Mouse (Mus musculus) hindbrain, embryonic 13.5 days (tissue): ENCODE measurements around the gene Mcu. TPM values are rescaled to one million over a fixed set of nuclear protein-coding genes. Genes with fewer than 3 reads are reported as not detected.

Experiments used
- ATAC-seq: fragments of 200-750 bp; cut with Nextera tagmentation; 2 replicates; pipeline ENCODE4 v1.8.0; 2017; ENCODE audit warnings: moderate TSS enrichment; ENCODE audit not compliant: low FRiP score
- H3K27ac ChIP-seq: fragments of 300-500 bp; sonication (generic); 2 replicates; pipeline ENCODE4 v1.5.1; 2015; ENCODE audit warnings: inconsistent platforms, mild to moderate bottlenecking, moderate library complexity
- H3K27me3 ChIP-seq: fragments of 300-500 bp; sonication (generic); 2 replicates; pipeline ENCODE4 v1.6.1; 2015; ENCODE audit warnings: mild to moderate bottlenecking, inconsistent platforms
- H3K36me3 ChIP-seq: fragments of 300-500 bp; sonication (generic); 2 replicates; pipeline ENCODE4 v1.6.1; 2015; ENCODE audit warnings: mild to moderate bottlenecking, inconsistent platforms
- H3K4me1 ChIP-seq: fragments of 300-500 bp; sonication (generic); replicated peaks from 2 replicates; pipeline ENCODE4 v1.6.1; 2015; ENCODE audit warnings: inconsistent platforms
- H3K4me2 ChIP-seq: fragments of 300-500 bp; sonication (generic); 2 replicates; pipeline ENCODE4 v1.6.1; 2015; ENCODE audit warnings: inconsistent platforms, mild to moderate bottlenecking, moderate library complexity
- H3K4me3 ChIP-seq: fragments of 300-500 bp; sonication (generic); 2 replicates; pipeline ENCODE4 v1.5.1; 2015; ENCODE audit warnings: mild to moderate bottlenecking, inconsistent platforms
- H3K9ac ChIP-seq: fragments of 300-500 bp; sonication (generic); 2 replicates; pipeline ENCODE4 v1.6.1; 2015; ENCODE audit warnings: mild to moderate bottlenecking, inconsistent platforms
- H3K9me3 ChIP-seq: fragments of 300-500 bp; sonication (generic); 2 replicates; pipeline ENCODE4 v1.6.1; 2016; ENCODE audit warnings: inconsistent platforms
- WGBS: fragments of 180-500 bp; shearing (Covaris S2); methylation state at CpG from one replicate; pipeline ENCODE4 v1.1.7; 2015; 5-methylcytosine and 5-hydroxymethylcytosine counted together
- polyA plus RNA-seq: library from polyadenylated mRNA; unstranded; fragments of >200 nt; fragmentation: Nextera tagmentation; extraction: Ambion mirVana; gene quantifications from 2 replicates; pipeline ENCODE4 v1.2.1, GENCODE M21; 2015

Mcu gene
- polyA plus RNA-seq, 1 experiment from 2014 or later = 24.9 TPM

- no peak for ATAC-seq
- Histone ChIP-seq H3K9me3 (no peaks in the 10 kb centered on the region), H3K4me3 (no peak overlapping the region), H3K27me3 (no peaks in the 10 kb centered on the region), H3K9ac (no peak overlapping the region), H3K27ac (no peak overlapping the region), H3K4me2 (no peak overlapping the region), H3K36me3 (no peaks in the 10 kb centered on the region), H3K4me1 (peaks cover 16% of the 10 kb centered on the region; the same call in 1 of the 2 replicates)
- 60% methylated on average over 5 of the region's 5 CpGs for WGBS
Observed at GRCm38 (mm10) chr10:59603843-59604242, 12.6 kb downstream of the Mcu start.

- Histone ChIP-seq H3K27ac (peak overlapping the region; percentile 35; the same call in 1 of the 2 replicates), H3K36me3 (no peaks in the 10 kb centered on the region), H3K9me3 (no peaks in the 10 kb centered on the region), H3K27me3 (no peaks in the 10 kb centered on the region), H3K9ac (0 out of 2 replicates have a peak overlapping the region, but pooled peaks have one; percentile 6), H3K4me3 (no peak overlapping the region), H3K4me2 (no peak overlapping the region), H3K4me1 (peaks cover 16% of the 10 kb centered on the region; the same call in 1 of the 2 replicates)
- no peak for ATAC-seq
- 60% methylated on average over 14 of the region's 14 CpGs for WGBS
Observed at GRCm38 (mm10) chr10:59602891-59603290, 13.6 kb downstream of the Mcu start.

GRCm38 (mm10) chr10:59602043-59602442 lies 14.4 kb downstream of the Mcu start:
- peak overlapping the region; percentile 62 for H3K27ac ChIP-seq
- H3K27me3 ChIP-seq = no peaks in the 10 kb centered on the region
- no peaks in the 10 kb centered on the region for H3K9me3 ChIP-seq
- no peak for ATAC-seq
- 64% methylated on average over 8 of the region's 8 CpGs for WGBS
- no peak overlapping the region for H3K9ac ChIP-seq
- no peak overlapping the region for H3K4me3 ChIP-seq
- H3K4me2 ChIP-seq = no peak overlapping the region
- H3K36me3 ChIP-seq = no peaks in the 10 kb centered on the region; the same call in 1 of the 2 replicates
- peaks cover 16% of the 10 kb centered on the region; the same call in 1 of the 2 replicates for H3K4me1 ChIP-seq

- no peak overlapping the region for H3K9ac ChIP-seq
- H3K9me3 ChIP-seq = no peaks in the 10 kb centered on the region
- H3K4me3 ChIP-seq = no peak overlapping the region
- peaks cover 16% of the 10 kb centered on the region; the same call in 1 of the 2 replicates for H3K4me1 ChIP-seq
- no peak overlapping the region for H3K4me2 ChIP-seq
- WGBS = 84% methylated on average over 8 of the region's 8 CpGs
- H3K27ac ChIP-seq = no peak overlapping the region
- no peaks in the 10 kb centered on the region for H3K27me3 ChIP-seq
- H3K36me3 ChIP-seq = no peaks in the 10 kb centered on the region; the same call in 1 of the 2 replicates
- ATAC-seq = no peak
Observed at GRCm38 (mm10) chr10:59600516-59600915, 16.0 kb downstream of the Mcu start.

- 88% methylated on average over 13 of the region's 13 CpGs for WGBS
- no peak overlapping the region for H3K27ac ChIP-seq
- H3K4me1 ChIP-seq = no peaks in the 10 kb centered on the region
- no peaks in the 10 kb centered on the region for H3K27me3 ChIP-seq
- no peak for ATAC-seq
- no peak overlapping the region for H3K4me3 ChIP-seq
- no peaks in the 10 kb centered on the region for H3K9me3 ChIP-seq
- no peak overlapping the region for H3K9ac ChIP-seq
- no peak overlapping the region for H3K4me2 ChIP-seq
- no peaks in the 10 kb centered on the region; the same call in 1 of the 2 replicates for H3K36me3 ChIP-seq
Observed at GRCm38 (mm10) chr10:59593826-59594570, 22.5 kb downstream of the Mcu start.

- WGBS = 94% methylated on average over 9 of the region's 9 CpGs
- H3K4me2 ChIP-seq = no peak overlapping the region
- H3K9me3 ChIP-seq = no peaks in the 10 kb centered on the region
- H3K9ac ChIP-seq = no peak overlapping the region
- no peak for ATAC-seq
- no peaks in the 10 kb centered on the region for H3K27me3 ChIP-seq
- H3K4me1 ChIP-seq = no peaks in the 10 kb centered on the region
- H3K4me3 ChIP-seq = no peak overlapping the region
- H3K36me3 ChIP-seq = no peaks in the 10 kb centered on the region
- H3K27ac ChIP-seq = no peak overlapping the region
Observed at GRCm38 (mm10) chr10:59590606-59591005, 25.9 kb downstream of the Mcu start.

- Histone ChIP-seq H3K4me2 (no peak overlapping the region), H3K9ac (no peak overlapping the region), H3K4me1 (no peaks in the 10 kb centered on the region), H3K27me3 (no peaks in the 10 kb centered on the region), H3K27ac (no peak overlapping the region), H3K36me3 (no peaks in the 10 kb centered on the region), H3K4me3 (no peak overlapping the region), H3K9me3 (no peaks in the 10 kb centered on the region)
- WGBS = 93% methylated on average over 13 of the region's 13 CpGs
- ATAC-seq = no peak
Observed at GRCm38 (mm10) chr10:59589856-59590255, 26.6 kb downstream of the Mcu start.

- H3K4me1 ChIP-seq = no peaks in the 10 kb centered on the region
- H3K4me3 ChIP-seq = no peak overlapping the region
- 92% methylated on average over 7 of the region's 7 CpGs for WGBS
- H3K36me3 ChIP-seq = no peaks in the 10 kb centered on the region
- no peaks in the 10 kb centered on the region for H3K9me3 ChIP-seq
- H3K4me2 ChIP-seq = no peak overlapping the region
- H3K9ac ChIP-seq = no peak overlapping the region
- H3K27ac ChIP-seq = no peak overlapping the region
- no peaks in the 10 kb centered on the region for H3K27me3 ChIP-seq
- ATAC-seq = no peak
Observed at GRCm38 (mm10) chr10:59589420-59589819, 27.1 kb downstream of the Mcu start.

- Histone ChIP-seq H3K9me3 (no peaks in the 10 kb centered on the region), H3K27me3 (no peaks in the 10 kb centered on the region), H3K27ac (no peak overlapping the region), H3K4me2 (no peak overlapping the region), H3K4me3 (no peak overlapping the region), H3K36me3 (no peaks in the 10 kb centered on the region), H3K4me1 (no peaks in the 10 kb centered on the region), H3K9ac (no peak overlapping the region)
- WGBS = 89% methylated on average over 7 of the region's 7 CpGs
- ATAC-seq = no peak
Observed at GRCm38 (mm10) chr10:59588135-59588534, 28.4 kb downstream of the Mcu start.

GRCm38 (mm10) chr10:59586821-59587220 lies 29.7 kb downstream of the Mcu start:
- Histone ChIP-seq H3K9ac (no peak overlapping the region), H3K36me3 (no peaks in the 10 kb centered on the region), H3K4me2 (no peak overlapping the region), H3K27me3 (no peaks in the 10 kb centered on the region), H3K4me3 (no peak overlapping the region), H3K27ac (no peak overlapping the region), H3K4me1 (no peaks in the 10 kb centered on the region), H3K9me3 (no peaks in the 10 kb centered on the region)
- WGBS = 94% methylated on average over 15 of the region's 15 CpGs
- no peak for ATAC-seq

GRCm38 (mm10) chr10:59585621-59586020 lies 30.9 kb downstream of the Mcu start:
- Histone ChIP-seq H3K27me3 (no peaks in the 10 kb centered on the region), H3K27ac (no peak overlapping the region), H3K9me3 (no peaks in the 10 kb centered on the region), H3K4me3 (no peak overlapping the region), H3K4me1 (no peaks in the 10 kb centered on the region), H3K9ac (no peak overlapping the region), H3K4me2 (no peak overlapping the region), H3K36me3 (no peaks in the 10 kb centered on the region)
- no peak for ATAC-seq
- WGBS = 94% methylated on average over 5 of the region's 5 CpGs

- 48% methylated on average over 1 of the region's 1 CpGs for WGBS
- peaks cover 15% of the 10 kb centered on the region for H3K4me1 ChIP-seq
- no peak for ATAC-seq
- H3K27ac ChIP-seq = no peak overlapping the region
- no peaks in the 10 kb centered on the region for H3K36me3 ChIP-seq
- no peaks in the 10 kb centered on the region for H3K9me3 ChIP-seq
- no peaks in the 10 kb centered on the region for H3K27me3 ChIP-seq
- H3K4me3 ChIP-seq = no peak overlapping the region
- H3K9ac ChIP-seq = no peak overlapping the region
- no peak overlapping the region for H3K4me2 ChIP-seq
Observed at GRCm38 (mm10) chr10:59581826-59582543, 34.5 kb downstream of the Mcu start.
